Mouse (Mus musculus) naive thymus-derived CD4-positive, alpha-beta T cell, adult 2 months (primary cell): Measurements from ENCODE around the gene Atl1.

Source experiments
- DNase-seq: peaks from one replicate; pipeline ENCODE4 v3.0.0-alpha.2; 2011; ENCODE audit warnings: low read depth

The Atl1 gene

DNA sequence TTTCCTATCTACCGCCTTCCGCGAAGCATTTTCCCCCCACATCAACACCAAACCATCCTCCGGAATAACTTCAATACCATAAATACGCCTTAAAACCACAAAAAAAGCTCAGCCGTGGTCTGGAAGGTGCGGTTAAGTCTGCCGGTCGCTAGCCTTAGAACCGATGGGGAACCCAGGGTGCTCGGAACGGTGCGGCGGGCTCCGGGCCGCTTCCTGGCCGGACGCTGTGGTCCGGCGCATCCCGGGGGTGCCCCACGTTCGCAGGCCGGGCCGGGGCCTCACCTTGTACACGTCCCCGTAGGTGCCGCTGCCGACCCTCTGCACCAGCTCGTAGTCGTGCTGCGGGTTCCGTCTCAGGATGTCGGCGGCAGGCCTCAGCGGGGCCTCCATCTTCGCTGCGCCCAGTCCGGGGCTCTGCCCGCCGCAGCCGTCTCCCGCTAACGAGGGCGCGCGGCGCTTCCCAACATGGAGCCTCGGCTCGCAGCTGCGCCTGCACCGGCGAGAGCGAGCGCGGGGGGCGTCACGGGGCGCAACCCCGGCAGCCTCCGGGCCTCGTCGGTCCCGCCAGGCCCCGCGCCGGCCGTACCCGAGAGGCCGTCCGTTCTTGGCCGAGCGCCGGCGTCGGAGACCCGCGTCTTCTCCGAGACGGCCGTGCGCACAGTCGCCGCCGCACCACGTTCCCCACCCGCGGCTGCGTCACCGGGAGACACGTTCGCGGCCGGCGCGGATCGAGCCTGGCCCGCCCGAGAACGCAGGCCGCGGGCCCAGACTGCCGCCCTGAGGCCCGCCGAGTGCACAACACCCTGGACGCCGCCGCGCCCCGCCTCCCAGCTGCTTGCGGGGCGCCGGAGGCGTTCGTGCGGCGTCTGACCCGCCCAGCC, at the start of gene Atl1, which contains the start of gene Map4k5:
TSS of gene Atl1 (plus strand) at position 244 of the 881 bp plus-strand sequence.
TSS of gene Map4k5 (minus strand) at position 830 of the 881 bp plus-strand sequence.
- DNase-seq = peak; percentile 85

DNA sequence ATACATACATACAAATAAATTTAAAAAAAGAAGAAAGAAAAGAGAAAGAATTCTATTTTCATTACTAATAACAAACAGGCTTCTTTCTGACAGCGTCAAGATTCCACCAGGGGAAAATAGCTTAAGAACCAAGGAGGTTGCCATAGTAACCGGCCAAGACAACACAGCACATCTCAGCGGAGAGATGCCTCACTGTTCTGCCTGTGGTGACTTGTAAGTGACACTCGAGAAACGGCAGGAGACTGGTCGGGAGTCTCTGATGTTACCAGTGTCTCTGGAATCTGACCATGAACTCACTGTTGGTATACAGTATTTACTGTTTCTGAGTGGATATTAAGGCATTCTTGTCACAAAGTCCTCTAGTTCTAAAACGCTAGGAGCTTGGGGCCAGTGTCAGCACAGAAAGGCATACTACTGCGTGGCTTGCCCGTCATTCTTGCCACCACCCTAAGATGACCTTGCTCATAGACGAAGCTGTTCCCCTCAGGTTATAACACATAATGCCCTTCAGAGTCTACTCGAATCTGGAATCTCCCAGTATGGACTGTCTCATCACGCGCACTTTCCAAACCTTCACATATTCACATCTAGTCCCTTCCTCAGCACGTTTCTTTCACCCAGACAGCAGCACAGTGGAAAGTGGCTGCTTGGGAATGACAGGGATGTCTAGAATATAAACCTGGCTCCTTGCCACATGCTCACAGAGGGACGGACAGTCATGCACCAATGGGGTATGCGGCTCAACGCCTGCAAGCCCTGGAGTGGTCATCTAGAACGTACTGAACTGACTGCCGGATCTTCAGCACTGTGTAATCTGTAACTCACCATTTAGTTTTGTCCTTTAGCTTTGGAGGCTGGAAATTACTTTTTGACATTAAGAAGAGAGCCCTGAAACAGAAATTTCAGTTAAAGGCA, 48.6 kb upstream of the Atl1 start:
- no peak for DNase-seq

DNA sequence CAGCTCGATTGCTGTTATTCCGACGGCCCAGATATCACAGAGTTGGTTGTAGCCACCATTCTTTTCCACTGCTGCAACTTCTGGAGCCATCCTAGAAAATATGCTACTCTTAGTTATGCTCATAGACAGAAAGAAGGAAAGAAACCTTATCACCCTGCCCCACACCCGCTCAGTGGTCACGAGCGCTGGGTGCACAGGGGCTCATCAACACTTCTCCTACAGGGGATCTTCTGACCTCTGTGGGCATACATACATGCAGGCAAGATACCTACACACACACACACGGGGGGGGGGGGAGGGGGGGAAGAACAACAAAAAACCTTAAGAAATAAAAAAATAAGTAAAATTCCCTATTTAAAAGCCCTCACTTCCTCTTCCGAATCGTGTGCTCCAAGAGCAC, 46.7 kb upstream of the Atl1 start:
- DNase-seq = no peak

DNA sequence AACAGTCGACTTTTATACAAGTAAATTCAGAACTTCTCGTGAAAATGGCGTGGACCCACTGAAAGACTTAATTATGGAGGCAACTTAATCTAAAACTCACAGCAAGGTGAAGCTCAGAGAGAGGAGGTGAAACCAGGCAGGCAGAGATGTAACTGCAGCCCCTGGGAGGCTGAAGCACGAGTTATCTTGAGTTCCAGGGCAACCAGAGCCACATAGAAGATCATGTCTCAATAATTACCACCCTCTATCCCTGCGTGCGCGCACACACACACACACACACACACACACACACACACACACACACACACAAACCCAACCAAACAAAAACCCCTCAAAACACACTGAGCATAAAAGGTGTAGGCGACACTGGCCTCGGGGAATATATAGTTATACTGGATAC, 45.9 kb upstream of the Atl1 start:
- no peak for DNase-seq

DNA sequence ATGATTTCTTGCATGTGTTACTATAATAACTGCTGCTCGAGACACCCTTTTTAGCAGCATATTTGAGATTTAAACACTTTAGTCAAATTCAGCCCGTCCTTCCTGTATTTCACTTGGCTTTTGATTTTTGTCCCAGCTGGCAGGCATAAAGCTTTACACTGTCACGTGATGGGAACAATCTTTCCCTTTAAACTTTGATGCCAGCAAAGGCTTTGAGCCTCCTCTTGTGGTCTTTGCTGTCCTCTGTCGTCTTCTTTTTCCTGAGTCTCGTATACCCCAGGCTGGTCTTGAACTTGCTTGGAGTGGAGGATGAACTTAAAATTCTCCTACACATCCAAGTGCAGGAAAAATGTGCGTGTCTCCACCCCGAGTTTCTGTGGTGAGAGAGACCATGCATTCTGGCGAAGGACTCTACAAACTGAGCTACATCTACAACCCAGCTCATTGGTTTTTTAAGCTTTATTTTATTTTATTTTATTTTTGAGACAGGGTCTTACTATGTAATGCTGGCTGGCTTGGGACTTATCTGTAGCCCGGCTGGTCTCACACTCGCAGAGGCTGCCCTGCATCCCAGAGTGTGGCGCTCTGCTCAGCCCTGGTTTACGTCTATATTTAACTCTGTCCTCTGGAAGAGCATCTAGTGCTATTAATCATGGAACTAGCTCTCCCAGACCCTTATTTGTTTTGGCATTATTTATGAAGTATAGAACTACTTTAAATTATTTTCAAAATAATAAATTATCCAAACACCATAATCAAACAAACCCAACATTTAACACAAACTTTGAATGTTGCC, 44.1 kb upstream of the Atl1 start:
- no peak for DNase-seq

DNA sequence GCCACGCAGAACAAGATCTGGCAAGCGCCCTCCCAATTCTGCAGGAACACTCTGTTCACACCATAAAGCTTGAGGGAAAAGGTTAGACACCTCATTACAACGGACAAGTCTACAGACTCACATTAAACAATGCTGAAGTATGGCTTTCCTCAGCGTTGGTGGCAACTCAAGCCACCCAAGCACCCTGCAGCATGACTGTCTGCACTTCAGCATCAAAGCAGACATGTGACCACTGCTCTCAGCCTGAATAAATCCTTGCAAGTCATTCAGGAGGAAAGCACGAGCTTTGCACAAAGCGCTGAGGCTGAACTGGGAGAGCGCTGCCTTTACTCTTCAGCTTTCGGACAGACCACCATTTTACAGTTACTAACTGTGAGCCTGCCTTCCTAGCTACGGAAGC, 40.1 kb upstream of the Atl1 start:
- DNase-seq = no peak

DNA sequence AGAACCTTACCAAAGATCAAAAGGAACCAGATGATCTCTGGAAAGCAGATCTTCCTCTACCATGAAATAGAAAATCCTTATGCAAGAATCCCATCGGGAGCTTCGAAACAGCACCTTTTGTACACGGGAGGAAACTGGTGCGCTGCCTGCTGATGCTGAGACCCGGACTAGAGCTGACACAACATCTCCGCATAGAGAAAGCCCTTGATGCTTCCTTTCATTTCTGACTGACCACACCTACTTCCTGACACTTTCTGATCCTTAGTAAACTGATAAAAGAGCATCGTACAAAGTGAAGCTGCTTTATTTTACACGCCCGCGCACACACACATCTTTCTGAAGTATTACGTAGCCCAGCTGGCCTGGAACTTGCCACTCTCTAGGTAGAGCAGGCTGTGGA, 39.0 kb upstream of the Atl1 start:
- DNase-seq = peak; percentile 54

DNA sequence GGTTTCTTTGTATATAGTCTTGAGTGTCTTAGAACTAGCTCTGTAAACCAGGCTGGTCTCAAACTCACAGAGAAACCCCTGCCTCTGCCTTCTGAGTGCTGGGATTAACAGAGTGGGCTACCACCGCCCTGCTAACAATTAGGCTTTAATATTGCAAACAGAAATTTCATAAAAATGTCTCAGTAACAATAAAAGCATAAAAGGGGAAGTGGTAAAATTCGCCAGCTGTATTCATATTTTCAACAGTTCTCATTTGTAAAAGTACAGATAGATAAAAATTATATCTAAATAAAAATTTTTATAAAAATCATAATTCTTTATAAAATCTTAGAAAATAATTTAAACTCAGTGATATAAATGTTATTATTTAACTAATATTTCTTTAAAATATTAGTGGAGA, 38.5 kb upstream of the Atl1 start:
- DNase-seq = no peak

DNA sequence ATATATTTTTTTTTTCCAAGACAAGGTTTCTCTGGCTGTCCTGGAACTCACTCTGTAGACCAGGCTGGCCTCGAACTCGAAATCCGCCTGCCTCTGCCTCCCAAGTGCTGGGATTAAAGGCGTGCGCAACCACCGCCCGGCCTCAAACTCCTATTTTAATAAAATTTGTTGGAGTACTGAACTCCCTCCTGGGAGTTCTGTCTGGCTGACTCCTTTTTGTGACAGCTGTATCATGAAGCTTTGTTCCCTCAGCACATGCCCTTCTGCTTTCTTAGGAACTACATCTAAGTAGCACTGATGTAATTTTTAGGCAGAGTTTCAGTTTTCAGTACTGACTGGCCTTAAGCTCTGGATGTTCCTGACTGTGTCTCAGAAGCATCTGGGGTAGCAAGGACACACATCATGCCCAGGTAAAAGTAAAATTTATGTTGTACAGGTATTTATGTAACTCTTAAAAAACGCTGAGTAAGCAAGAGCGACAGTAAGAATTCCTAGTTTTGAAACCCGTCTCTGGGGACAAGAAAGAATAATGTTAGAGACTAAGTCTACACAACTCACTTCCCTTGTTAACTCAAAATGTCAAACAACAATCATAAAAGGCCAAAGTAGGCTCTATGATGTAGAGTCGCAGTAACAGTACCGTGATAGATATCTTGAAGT, 36.6 kb upstream of the Atl1 start:
- no peak for DNase-seq

DNA sequence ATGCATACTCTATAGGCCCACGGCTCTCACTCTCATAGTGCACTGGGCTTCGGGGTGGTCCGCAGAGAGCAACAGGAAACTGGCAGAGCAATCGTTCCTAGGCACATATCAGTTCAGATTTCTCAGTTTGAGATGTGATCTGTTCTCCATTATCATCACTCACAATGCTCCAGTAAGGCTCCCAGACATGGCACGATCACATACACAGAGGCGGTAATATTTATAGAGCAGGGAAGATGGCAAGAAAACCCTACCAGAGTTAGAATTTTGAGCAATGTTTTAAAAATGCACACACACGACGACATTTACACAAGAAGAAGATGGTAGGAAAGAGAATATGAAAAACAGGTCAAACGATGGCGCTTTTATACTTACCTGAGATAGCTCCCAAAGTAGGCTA, 36.0 kb upstream of the Atl1 start:
- no peak for DNase-seq

DNA sequence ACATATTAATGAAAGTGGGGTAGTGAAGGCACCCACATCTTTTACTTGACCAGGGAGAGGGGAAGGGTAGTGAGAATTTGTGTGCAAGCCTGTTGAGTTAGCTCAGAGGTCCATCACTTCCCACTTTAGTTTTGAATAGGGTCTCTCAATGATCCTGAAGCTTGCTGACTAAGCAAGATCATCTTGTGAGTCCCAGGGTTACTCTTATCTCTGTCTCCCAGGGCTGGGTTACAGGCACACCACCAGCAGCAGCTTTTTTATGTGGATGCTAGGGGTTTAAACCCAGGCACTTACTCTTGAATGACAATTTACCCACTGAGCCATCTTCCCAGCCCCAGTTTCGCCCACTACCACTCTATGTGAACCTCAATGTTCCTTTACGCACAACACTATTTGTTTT, 34.8 kb upstream of the Atl1 start:
- DNase-seq = no peak

DNA sequence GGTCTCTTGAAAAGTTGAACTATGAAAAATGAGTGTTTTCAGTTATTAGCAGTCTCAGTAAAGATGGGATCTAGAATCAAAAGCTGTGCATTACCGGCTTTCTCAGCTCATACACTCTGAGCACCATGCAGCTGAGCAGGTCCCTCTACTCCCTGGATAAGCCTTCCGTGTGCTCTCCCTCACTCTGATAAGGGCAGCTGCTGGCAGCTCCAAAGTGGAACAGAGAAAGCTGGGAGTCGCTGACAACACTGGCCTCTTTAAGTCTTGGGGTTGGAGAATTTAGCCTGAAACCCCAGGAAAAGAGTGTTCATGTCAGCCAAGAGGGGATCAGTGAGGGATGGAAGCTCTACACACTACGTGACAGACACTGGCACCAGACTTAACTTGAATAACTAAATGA, 33.6 kb upstream of the Atl1 start:
- DNase-seq = no peak

DNA sequence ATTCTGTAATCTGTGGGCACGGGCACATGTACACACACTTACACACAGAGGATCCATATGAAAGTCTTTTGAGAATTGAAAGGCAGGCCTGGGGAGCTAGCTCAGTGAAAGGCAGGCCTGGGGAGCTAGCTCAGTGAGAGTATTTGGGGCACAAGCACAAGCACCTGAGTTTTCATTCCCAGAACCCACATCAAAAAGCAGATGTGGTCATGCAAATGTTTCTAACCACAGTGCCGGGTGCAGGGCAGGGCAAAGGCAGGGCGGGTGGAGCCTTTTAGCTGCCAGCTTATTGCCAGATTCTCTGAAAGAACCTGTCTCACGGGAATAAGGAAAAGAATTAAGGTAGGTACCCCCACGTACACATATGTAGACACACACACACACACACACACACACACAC, 28.9 kb upstream of the Atl1 start:
- peak; percentile 81 for DNase-seq

DNA sequence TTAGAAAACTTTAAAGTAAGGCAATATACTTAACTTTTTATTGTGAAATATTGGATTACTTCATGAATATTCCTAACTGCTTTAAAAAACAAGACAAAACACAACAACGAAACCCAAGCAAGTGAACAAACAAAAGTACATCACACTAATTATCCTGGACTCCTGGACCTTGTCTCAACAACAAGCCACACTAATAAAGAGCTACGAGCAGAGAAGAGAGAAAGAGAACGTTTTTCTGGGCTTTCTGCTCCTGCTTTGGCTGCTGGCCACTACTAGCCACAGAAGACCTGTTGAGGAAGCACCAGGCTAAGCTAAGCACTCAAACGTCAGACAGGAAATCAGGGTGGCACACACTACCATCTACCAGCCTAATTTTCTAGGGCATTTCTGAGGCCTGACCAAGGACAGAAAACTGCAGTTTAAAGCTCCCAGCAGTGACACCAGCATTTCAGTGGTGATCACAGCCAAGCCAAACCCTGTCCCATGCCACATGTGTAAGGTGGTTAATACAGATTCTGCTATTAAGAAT, 28.2 kb upstream of the Atl1 start:
- peak; percentile 33 for DNase-seq

DNA sequence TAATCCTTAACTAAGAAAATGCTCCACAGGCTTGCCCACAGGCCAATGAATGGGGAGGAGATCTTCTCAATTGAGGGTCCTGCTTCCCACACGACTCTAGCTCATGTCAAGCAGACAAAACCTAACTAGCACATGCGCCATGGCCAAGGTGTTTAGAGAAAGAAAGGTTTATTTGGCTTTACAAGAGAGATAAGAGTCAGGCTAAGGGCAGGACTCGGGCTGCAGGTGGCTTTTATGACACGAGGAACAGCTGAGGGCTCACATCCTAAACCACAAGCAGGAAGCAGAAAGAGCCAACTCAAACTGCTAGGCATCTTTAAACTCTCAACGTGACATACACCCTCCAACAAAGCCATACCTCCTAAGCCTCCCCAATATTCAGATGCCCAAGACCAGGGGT, 25.1 kb upstream of the Atl1 start:
- peak; percentile 53 for DNase-seq

DNA sequence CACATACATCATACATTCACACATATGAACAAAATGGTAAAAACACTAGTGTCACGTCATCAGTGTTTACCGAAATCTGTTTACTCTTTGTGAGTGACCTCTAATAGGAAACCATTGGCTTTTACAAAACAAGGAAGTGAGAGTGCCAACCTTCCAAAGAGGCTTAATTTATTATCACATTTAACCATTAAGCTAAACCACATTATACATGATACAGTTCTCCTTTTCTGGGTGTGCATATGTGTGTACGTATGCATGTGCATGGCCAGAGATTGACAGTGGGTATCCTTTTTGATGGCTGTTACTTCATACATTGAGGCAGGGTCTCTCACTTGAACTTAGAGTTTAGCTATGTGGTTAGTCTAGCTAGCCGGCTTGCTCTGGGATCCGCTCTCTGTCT, 20.8 kb upstream of the Atl1 start:
- DNase-seq = no peak

DNA sequence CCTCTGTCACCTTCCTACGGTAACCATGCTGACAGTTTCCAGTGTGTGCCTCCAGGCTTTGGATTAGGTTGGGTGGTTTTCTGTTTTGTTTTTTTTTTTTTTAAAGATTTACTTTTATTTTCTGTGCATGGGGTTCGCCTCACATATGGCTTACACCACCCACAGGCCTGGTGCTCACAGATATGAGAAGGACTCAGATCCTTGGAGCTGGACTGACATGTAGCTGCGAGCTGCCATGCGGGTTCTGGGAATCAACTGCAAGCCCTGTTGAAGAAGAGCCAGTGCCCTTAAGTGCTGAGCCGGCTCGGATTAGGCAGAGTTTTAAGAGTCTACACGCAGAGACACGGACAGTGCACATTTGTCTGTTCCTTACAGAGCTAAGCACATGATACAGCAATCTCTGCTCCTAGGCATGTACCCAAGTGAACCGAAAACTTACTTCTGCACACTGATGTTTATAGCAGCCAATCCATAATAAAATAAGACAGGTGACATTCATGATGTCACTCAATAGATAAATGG, 14.5 kb upstream of the Atl1 start:
- no peak for DNase-seq

DNA sequence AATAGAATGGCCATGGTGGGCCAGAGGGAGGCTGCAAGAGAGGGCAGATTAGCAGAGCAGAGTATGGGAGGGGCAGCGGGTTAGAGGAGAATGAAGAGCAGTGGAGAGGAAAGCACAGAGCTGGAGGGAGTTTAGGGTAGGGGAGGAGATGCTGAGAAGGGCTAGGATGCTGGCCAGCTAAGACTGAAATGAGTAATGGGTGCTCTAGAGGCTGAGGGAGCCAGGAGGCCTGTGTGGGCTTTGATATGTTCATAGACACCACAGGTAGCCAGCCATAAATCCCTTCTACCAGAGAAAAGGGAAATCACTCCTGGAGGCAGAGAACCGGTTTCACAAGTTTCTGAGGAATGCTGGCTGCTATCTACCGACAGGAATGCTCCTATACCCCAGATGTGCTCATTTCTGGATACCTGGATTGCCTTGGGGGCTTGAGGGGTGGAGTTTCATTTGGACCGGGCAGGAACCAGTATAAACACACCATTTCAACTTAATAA, 13.2 kb upstream of the Atl1 start:
- DNase-seq = no peak

DNA sequence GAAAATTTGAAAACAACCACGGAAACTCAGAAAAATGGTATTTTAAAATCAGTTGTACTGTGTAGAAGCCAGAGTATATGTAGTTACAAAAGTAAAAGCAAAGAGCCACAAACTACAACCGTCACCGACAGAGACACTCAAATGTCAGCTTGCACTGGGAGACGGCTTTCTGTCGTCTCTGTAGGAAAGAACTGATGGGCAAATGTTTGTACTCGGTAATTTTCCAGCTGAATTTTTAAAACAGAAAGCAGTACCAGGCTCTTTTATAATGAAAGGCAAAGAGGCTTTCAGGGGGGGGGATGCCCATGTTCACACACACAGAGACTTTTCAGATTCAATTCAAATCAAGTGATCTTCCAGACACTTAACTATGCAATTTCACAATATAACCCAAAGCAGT, 12.7 kb upstream of the Atl1 start:
- DNase-seq = no peak

DNA sequence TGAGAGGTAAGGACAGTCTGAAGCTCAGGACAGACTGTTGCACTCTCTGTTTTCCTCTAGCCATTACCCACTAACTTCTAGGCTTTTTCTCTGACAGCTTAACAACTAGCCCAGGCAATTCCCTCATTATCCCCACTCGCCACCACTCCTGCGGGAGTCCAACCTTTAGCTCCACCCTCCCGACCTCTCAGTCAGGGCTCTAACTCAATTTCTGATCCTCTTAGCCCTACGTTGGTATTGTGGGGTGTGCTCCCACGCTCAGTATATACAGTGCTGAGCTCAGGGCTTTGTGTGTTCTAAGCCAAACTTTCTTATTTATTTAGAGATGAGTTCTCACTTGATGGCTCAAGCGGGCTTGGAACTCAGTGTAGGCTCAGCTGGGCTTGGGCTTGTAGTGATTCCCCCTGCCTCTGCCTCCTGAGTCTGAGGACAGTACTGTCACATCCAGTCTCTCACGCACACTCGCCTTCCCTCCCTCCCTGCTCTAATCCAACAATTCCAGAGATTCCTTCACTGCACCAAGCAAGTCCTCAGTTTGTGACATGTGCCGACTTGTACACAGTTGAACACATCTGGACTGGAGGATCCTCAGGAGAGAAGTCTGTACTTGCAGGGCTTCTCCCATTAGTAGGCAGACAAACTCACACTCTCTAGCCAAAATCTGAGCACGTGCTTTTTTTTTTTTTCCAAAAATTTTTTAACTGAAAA, 11.1 kb upstream of the Atl1 start:
- DNase-seq = no peak
